Mouse (Mus musculus) ovary, adult 18-20 months (tissue): ENCODE measurements at regions not wholly inside any gene's neighbourhood (a gene's known extent, or its start where the extent isn't known, plus 50 kb on each side); places are given as distances from the start of the nearest gene placed in this dataset.

Experiments used
- DNase-seq: peaks from one replicate; pipeline ENCODE4 v3.0.0; 2022; ENCODE audit warnings: low spot score, mixed read lengths

DNA sequence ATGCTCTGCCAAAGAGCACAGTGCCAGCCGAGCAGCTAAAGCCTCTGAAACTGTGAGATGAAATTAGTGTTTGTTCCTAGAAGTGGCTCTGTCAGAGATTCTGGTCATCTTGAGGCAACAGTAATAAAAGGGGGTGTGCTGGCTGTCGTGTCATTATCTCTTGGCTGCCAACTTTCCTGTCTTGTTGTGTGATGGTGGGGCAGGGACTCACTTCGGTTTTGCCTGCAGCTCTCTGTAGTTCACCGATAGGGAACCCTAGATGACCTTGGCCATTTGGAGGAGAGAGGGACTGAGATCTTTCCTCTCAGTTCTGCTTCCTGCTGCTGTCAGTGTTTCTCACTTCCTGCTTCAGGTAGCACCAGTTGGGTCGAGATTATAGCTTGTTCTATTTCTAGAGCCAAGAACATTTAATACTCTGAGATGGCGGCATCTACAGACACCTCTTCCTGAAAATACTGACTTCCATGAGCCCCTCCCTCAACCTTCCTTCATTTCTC, 159.8 kb upstream of the Kbtbd8 start:
- no peak for DNase-seq

DNA sequence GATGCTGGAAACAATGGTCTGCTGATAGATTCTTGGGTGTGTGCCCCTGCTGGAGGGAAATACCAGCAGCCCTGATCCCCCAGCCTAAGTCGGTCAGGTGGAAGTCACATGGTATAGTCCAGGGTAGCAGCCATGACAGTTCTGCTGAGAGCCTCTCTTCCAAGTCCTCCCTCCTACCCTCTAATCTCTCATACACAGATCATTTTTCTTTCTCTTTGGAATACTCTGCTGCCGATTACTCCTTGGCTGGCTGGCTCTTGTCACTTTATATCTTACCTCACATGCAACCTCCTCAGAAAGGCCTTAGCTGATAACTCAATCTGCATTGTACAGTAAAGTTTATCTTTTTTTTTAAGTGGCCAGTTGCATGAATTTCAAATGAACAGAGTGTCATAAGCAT, 162.5 kb upstream of the Kbtbd8 start:
- no peak for DNase-seq

DNA sequence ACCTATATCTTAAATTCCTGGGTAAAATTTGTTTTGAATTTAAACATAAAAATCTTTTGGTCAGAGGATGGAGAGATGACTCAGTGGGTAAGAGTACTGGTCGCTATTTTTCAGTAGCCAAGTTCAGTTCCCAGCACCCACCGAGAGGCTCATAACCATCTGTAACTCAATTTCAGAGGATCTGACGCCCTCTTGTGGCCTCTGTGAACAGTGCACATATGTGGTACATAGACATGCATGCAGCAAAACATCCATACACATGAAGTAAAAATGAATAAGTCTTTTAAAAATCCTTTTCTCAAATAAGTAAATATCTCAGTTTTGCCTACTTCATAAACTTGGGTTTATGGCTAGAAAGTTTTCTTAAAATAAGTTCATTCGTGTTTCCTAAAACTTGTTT, 163.4 kb upstream of the Kbtbd8 start:
- DNase-seq = no peak

DNA sequence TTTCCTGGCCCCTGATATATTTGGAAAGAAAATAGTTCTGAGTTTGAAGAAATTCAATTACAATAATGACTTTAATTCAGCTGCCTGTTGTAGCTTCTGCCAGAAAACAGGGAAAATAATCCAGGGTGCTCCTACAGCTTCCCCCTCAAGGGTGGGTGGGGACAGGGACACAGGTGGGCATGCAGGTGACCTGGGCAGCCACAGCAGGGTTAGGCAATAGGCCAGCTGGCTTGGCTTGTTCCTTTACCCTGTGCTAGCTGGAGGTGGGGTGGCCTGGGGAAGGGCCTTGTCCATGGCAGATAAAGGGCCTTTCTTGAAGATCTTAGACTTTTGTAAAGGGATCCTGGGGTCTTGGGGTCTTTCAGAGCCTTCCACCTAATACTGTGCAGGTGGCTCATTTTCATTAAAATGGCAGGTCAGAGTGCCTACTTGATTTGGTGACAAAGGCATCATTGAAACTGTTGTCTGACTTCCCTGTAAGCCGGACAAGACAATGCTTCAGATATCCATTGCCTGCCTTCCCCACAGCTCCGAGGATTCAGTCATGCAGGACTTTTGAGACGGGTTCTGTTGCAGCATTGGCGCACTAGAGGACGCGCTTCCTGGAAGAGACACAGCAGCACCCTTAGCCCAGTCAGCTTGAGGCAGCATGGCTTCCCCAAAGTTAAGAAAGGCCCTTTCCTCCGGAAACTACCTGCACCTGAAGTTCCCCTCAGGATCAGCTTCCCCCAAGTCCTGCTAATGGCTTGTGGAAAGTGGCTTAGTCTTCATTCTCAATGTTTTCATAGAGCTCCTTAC, 164.9 kb upstream of the Kbtbd8 start:
- DNase-seq = no peak

DNA sequence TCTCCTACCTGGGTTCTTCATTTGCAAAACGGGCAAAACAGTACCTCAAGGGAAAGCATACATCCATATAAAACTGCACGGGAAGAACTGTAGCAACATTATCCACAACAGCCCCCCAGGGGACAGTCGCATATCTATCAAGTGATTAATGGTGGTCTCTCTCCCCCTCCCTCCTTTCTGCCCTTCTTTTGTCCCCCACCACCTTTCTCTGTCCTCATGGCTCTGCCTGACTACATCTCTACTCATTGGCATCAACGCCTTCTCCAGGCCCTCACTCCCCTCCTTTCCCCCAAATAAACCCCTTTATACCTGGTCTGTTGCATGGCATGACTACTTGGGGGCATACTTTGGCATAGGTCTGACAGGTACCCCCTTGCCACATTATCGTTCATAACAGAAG, 166.1 kb upstream of the Kbtbd8 start:
- no peak for DNase-seq

DNA sequence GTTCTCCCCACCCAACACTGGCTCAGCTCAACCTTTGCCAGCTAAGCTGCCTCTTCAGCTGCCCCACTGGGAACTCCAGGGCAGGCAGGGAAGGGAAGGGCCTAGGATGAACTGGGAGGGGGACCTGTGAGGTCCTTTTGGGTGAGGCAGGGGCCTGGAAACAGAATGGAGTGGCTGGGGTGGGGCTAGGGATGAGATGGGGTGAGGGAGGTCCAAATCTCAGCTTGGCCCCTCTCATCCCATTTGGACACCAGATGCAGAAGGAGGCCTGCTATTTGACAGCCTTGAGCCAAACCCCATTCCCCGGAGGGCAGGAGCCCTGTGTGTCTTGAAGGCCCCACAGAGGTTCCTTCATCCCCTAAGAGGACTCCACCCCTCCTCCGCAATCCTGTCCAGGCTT, 166.7 kb upstream of the Kbtbd8 start:
- no peak for DNase-seq

DNA sequence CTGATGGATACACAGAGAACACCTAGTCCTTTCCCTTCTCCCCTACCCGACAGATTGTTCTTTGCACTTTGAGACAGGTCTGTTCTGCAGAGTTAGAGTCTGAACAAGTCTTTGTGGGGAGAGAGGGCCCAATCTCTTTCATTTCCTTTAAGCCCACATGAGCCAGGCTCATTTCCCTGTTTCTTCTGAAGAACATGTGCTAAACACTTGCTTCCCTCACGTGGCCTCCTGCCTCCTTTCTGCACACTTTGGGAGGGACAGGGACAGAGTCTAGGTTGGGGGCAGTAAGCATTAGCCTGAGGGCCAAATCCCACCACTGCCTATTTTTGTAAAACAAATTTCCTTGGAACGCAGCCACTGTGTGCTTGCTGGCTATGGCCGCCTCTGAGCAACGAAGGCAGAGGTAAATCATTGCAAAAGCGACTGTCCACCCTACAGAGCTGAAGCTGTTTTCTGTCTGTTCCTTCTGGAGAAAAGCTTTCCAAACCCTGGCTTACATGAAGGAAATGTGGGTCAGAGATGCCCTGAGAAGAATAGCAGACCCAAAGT, 170.6 kb upstream of the Kbtbd8 start:
- no peak for DNase-seq

DNA sequence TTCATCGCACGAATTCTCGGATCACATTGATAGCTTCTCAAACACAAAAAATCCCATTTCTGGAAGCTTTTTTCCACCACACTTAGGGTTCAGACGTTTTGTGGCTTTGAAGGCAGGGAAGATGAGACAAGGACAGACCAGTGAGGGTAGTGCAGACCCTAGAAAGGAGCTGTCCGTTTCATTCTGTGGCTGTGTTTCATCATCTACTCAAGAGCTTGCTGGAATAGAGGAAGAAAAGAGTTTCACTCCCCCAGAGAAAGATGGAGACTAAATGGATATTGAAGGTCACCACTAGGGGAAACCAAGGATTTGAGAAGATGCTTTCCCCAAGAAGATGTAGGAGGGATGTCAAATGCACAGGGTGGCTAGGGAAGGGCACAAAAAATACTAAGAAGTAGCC, 171.3 kb upstream of the Kbtbd8 start:
- no peak for DNase-seq

DNA sequence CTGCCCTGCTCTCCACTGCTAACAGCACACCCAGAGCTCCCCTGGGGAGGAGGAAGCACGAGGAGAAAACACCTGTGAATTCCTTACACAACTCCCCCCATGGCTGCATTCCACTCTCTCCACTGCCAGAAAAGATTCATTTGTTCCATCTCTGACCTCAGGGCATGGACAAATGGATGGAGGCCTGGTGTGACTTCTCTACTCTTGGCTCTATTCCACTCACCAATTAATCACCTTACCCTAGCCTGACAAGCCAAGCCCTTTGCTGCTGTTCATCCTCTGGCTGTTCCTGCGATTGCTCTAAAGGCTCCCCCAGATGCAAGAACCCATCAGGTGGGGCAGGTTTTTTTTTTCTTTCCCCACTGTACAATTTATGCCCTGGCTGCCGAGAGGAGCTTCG, 172.8 kb upstream of the Kbtbd8 start:
- DNase-seq = no peak

DNA sequence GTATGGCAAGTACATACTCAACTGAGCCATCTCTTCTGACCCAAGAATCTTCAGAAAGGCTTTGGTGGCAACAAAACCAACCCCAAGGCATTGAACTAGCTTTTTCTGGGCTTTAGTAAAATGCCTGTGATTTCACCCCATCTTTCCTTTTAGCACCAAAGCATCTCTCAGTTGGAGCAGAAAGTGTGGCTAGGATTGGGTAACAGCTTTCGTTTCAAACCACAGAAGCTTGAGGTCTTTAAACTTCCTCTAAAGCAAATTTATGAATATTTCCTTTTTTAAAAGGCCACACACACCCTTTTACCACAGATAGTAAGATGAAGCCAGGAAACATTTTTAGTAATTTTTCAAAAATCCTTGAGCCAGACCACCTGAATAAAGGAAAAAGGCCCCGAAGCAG, 178.1 kb upstream of the Kbtbd8 start:
- no peak for DNase-seq

DNA sequence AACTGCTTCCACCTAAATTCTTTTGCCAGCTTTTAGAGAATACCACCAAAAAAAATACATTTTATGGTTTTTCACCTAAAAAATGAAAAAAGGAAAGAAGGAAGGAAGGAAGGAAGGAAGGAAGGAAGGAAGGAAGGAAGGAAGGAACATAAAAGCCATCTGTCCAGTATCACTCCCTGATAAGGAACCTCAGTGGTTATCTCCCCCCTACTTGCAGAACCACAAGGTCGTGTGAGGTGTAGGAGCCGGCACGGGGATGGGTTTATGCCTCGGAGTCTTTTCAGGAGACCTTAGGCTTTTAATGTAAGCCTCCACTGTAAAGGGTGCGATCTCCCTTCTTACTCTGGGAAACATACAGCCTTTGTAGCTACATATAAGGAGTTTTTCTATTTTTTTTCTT, 180.8 kb upstream of the Kbtbd8 start:
- DNase-seq = no peak

DNA sequence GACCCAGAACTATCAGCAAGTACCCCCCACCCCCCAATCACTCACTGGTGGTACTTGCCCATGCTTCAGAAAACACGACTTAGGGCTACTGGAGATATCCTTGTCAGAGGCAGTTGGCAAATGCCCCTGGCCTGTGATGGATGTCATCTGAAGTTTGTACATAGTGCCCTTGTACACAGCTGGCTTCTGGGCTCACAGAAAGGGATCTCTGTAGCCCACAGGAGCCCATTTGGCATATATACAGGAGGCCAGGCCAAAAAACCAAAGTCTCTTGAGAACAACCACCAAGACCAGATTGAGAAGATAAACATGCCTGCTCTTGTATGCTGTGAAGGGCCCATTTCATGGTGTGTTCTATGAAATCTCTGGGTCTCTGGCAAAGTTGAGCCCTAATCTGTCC, 181.3 kb upstream of the Kbtbd8 start:
- DNase-seq = no peak

DNA sequence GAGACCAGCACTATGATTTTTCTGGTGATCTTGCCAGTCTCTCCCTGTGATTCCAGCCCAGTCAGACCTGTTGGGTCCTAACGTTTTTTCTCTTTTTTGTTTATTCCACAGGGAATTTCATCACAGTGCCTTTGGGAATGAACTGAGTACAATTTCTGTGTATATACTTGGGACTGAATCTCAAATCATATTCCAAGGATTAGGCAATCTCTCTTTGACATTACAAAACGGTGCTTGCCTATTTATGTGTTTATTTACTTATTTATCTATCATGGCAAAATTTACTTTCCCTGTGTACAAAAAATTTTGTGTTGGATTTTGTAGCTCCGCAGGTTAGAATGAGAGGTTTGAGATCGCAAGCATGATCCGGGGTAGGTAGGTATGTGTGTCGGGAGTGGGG, 189.2 kb upstream of the Kbtbd8 start:
- no peak for DNase-seq

DNA sequence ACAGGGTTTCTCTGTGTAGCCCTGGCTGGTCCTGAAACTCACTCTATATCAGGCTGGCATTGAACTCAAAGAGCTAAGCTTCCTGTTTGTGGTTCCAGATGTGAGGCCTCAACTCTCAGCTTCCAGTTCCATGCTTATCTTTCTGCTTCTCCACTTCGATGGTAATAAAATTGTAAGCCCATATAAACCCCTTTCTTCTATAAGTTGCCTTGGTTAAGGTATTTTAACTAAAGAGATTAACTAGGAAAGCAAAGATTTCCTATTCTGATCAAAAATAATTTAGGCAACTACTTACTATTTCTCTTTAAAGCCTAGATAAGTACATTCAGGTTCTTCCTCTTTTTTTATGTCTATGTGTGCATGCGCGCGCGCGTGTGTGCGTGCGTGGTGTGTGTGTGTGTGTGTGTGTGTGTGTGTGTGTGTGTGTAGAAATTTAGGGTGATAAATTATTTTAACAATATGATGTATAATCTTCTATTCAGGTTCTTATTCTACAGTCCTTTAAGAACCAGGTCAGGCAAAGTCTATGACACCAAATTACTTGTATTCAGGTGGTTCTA, 190.3 kb upstream of the Kbtbd8 start:
- no peak for DNase-seq

DNA sequence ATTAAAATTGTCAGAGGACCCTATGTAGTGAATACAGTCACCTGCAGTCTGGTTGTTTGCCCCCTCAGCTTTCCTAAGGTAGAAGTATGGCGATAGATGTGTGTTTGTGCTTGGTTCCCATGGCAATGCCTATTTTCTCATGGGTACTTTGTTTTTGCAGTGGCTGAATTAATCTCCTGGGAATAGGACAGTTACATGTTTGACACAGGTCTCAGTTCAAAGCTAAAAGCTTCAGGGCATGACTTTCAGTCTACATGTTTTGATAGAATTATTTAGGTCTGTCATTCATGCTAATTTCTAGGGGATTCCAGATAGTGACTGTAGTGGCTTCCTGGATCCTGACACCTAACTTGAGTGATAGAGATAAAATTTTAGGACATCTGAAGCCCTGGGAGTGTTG, 191.6 kb upstream of the Kbtbd8 start:
- DNase-seq = no peak

DNA sequence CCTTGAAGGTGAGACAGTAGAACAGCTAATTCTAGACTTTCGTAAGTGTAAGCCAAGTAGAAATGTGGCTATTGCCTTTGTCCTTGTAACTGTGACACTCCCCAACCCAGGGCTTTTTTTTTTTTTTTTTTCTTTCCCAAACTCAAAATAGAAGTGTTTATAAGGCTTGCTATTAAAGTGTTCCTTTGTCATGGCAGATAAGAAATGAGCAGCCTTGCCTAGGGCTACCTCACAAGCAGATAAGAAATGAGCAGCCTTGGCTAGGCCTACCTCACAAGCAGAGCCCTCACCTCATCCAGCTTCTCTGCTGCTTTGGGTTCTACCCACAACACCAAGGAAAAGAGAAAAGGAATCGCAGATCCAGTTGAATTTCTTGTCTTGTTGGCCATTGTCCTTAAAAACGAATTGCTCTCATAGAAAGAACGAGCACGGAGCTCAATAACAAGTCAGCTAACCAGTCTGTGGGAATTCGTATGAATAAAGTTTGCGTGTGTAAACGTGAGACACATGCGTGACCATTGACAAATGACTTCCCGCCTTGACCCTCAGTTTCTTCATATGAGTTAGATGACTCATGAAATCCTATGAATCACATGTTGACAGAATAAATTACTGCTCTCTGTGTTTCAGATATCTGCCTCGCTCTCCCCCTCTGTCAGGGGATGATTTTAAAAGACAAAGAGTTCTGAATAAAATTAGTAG, 192.6 kb upstream of the Kbtbd8 start:
- DNase-seq = no peak

DNA sequence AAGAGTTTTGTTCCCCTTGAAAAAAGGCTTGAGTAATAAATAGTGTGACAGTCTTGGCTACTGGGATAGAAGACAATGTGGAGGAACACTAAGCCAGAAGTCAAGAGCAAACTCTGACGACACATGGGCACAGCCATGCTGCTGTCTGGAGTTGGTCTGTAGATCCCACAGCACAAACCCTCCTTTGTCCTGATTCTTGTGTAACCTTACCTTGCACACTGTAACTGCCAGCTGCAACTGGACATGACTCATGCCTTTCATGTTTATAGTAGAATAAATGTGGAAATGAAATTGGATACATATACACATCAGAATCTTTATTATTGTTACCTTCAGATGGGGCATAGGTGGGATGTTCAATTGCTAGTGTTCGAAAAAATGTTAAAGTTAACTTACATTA, 195.3 kb upstream of the Kbtbd8 start:
- DNase-seq = no peak

DNA sequence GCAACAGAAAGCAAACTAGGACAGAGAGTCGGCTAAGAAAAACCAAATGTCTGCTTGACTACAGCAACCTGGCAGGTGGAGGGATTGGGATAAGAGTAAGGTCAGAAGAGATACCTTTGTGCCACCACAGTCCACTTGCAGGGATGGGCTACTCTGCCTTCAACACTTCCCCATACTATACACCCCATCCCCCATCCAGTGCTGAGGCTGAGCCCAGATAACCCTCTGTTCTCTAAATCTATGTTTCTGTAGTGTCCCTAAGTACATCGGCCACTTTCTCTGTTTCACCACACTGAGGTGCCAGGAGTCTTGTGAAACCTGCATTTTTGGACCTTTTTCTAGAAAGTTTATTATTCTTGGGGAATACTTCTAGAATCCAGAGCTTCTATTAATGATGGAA, 196.3 kb upstream of the Kbtbd8 start:
- no peak for DNase-seq

DNA sequence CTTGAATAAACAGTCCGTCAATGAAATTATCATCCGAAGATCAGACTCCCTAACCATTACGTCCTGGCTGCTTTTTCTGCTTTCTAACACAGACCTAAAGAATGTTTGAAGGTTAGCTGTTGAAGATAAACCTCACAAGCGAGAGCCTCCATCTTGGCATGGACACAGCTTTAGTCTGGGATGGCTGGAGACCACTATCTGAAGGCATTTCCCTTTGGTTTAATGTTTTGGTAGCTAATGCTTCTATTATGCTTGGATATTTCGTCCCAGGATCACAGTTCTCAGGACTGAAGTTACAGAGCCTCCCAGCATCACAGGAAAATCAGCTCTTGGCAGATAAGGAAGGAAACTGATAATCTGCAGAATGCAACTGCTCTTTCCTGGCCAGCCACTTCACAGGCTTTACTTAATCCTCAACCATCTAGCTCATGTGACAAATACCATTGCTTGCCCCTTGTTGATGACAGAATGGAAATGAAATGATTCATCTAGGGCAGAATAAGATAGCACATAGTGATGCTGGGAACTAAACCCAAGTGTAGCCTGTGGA, 197.8 kb upstream of the Kbtbd8 start:
- no peak for DNase-seq

DNA sequence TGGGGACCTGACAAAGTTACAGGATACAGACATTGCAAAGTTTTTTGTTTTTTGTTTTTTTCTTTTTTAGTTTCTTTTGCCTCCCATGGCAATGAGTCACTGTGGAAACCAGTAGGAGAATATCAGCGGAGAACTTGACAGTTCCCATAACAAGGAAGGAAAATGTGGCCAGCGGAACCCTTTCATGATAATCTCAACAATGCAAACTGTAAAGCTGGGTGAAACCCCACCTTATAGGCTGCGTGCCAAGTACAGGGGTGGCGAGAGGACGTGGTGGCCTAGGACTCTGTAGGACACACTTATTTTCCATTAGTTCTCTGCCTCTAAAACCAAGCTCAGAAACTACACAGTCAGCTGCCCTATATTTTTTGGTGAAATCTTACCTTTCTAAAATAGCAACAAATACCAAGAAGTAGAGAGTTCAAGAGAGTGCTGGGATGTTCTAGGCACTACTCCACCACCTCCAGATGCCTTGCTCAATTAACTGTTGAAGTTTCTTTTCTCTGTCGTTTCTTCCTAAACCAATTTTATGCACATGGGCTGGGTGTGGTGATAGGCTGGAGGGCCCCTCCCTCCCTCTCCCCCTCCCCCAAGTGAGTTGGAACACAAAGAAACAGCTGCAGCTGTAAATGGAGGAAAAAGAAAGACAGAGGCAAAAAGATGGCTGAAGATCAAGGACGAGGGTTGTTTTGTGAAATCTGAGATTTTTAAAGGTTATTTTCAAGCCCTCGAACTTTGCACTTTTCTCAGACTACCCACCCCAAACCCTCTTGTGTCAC, 201.0 kb upstream of the Kbtbd8 start:
- DNase-seq = peak; percentile 15

DNA sequence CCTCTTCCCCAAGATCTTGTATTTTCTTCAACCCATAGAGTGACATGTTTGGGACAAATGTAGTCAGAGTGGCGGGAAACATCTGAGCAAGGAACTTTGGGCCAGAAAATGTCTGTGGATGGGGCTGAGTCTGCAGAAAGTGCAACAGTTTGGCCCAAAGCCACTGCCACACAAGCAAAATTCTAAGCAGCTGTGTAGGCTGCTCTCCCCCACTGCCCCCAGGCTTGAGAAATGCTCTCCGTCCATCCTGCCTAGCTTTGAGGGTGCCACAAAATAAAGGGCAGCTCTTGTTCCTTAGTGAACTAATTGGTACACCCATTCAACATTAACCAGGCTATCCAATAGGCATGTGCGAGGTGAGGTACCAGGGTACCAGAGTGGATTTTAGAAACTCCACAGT, 205.2 kb upstream of the Kbtbd8 start:
- no peak for DNase-seq

DNA sequence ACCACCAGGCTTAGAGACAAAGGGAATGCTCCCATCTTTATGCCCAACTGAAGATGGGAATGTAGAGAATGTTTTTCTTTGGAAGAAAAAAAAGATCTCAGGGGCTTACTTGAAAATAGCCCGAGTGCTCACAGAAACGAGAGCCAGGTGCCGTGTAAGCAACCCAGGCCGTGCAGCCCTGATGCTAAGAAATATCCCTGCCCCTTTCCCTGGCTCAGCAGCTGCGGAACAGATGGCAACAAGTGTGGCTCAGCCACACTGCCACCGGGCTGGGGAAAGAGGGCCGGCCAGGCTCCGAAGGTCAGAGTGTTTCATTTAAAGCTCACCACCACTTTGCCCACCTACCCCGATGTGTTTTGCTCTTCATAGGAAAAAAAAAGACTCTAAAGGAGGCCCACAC, 205.7 kb upstream of the Kbtbd8 start:
- no peak for DNase-seq
